Mouse (Mus musculus): Measurements from ENCODE around the gene Sik3.
"Not testable (repeated sequence)": the region's sequence is repeated elsewhere in the genome, so short reads cannot be mapped to it uniquely, and the experiment has no call there.

Sik3 gene

DNA sequence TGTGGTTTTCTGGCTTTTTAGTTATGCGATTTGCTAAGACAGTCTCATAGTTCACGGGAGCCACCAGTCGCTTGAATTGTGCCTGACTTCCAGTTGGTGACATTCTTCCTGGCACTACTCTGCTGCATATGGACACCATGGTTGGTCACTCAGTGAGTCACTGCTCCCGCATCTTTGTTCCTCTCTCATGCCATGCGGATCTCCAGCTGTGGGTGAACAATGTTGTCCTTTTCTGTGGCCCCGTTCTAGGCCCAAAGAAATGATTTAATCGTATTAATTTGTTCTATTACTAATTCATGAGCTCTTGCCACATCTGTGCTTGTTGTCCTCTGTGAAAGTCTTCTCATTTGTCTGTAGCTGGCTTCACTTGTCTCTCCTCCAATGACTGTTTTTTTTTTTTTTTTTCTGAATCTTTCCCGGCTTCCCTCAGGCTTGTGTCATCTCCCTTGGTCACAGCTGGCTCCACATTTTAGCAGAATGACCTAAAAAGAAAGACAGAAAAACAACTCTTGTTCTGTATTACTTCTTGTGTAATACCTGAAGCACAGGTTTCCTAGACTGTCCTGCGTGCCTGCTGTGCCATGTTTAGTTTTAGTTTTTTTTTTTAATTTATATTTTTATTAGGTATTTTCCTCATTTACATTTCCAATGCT lies 40.5 kb downstream of the Sik3 start:
- DNase-seq (ENCODE audit: low read depth, low spot score), result no peak

DNA sequence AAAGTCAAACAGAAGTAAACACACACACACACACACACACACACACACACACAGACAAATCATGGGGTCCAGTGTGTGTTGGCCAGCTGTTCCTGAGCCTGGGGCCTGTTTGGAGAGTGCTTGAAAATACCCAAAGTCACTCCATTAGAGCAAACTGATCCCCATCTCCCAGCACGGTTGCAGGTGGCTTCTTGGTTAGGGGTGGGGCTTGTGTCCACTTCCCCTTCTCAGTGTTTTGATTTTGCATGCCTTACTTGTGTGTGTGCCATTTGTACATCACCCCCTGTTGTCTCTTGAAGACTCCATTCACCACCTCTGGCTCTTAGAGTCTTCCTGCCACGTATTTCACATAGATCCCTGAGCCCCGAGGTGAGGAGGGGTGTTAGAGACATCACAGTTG lies 45.4 kb downstream of the Sik3 start:
- no peak for DNase-seq (ENCODE audit: low read depth, low spot score)

DNA sequence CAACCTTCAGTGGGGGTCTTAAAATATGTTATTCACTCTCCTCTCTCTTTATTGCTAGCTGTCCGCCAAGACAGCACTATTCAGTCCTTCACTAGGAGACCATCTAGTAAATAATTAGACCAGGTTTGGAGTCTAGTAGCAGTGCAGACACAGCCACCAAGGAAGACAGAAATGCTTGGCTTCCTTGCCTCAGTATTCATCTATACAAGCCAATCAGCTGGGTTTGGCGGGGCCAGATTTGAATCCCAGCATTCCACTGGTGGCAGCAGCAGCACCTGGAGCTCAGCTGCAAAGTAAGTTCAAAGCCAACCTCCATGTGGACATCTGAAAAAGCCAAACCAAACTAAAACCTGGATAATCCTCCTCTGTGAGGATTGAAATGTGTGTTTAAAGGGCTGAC lies 47.6 kb downstream of the Sik3 start:
- no peak for DNase-seq (ENCODE audit: low read depth, low spot score)

DNA sequence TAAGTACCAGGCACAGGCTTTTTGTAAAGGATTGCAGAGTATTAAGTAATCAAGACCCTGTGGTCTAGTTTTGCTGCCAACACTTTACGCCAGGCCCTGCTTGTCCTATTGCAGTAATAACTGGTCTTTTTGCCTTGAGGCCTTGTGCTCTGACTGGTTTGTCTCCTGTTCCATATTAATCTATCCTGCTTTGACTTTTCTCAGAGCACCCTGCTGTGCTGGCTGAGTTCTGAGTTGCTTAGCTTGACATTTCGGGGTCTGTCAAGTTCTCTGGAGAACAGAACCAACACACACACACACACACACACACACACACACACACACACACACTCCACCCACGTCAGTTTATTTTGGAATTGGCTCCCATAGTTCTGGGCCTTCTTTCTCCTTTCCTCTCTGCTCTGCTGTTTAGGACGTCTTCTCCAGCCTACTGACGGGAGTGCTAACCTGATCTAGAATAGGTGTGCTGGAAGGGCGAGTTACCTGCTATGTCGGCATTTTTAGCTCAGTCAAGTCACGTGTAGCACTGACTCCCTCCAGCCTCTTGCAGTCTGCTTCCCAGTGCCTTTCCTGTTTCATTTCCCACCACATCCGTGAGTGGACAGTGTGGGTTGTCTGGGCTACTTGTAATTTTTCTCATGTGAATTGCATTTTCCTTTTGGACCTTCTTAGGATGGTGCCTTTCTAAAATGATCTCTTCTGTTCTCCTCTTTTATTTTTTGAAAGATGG lies 49.2 kb downstream of the Sik3 start:
- no peak for DNase-seq (ENCODE audit: low read depth, low spot score)

DNA sequence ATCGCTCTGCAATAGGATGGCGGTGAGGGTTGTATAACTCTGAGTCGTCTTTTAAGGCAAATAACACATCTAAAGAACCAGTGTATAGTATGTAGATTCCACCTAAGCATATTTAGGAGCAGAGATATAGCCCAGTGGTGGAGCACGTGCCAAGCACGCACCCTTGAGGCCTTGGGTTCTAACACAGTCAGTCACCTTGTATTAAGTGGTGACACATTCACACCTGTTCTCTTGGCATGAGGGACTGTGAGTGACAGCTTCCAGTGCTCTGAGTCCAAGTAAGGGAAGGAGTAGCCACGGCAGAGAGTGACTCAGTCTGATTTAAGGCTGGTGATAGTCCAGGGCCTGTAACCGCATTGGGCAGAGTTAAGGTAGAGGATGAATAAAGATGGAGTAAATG lies 51.7 kb downstream of the Sik3 start:
- DNase-seq (ENCODE audit: low read depth, low spot score), result no peak

DNA sequence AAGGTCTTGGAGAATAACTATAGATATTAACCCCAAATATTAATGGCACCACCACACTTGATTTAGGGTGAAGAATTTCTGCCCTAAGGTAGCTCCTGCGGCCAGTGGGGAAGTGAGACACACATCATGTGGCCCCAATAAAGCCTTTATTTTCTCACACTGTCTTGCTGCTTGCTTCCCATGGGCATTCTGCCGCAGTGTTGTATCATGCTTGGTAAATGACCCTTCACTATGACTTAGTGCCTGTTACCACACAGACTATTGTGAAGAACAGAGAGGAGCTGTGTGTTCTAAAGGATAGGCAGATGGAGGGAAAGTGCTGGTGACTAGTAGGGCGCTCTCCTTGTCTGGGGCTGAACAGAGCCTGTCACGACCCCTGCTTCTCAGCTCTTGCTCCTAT lies 54.1 kb downstream of the Sik3 start:
- no peak for DNase-seq (ENCODE audit: low read depth, low spot score)

DNA sequence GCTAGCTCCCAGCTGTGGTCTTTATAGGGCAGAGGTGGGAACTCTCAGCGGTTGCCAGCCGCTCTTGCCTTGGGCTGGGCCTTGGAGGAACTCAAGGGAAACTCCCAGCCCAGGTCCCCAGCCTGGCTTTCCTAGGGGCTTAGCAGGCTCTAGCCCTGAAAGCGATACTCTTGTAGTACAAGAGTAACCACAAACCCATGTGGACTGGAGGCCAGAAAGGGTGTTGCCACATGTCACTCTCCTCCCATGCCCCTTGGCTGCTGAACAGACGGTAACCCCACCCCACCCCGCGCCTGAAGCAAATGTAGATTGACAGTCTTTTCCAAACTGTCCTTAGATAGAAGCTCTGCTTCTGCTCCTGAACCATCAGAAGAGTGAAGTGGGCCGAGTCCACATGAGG lies 55.1 kb downstream of the Sik3 start:
- no peak for DNase-seq (ENCODE audit: low read depth, low spot score)

DNA sequence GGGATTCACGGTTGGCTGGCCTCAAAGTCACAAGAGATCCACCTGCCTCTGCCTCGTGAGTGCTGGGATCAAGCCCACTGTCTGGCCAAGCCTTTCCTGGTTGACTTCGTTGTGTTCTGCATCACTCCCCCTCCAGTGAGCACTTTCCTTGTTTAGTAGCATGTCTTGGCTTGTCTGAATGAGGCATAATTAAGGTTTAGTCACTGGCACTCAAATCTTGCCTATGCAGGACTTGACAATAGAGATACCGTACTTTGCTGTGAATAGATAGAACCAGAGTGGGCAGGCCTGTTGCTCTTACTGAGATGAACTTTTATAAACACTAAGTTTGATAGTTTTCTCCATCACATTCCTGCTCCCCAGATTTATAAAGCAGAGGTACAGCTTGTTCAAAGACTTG lies 56.4 kb downstream of the Sik3 start:
- no peak for DNase-seq (ENCODE audit: low read depth, low spot score)

DNA sequence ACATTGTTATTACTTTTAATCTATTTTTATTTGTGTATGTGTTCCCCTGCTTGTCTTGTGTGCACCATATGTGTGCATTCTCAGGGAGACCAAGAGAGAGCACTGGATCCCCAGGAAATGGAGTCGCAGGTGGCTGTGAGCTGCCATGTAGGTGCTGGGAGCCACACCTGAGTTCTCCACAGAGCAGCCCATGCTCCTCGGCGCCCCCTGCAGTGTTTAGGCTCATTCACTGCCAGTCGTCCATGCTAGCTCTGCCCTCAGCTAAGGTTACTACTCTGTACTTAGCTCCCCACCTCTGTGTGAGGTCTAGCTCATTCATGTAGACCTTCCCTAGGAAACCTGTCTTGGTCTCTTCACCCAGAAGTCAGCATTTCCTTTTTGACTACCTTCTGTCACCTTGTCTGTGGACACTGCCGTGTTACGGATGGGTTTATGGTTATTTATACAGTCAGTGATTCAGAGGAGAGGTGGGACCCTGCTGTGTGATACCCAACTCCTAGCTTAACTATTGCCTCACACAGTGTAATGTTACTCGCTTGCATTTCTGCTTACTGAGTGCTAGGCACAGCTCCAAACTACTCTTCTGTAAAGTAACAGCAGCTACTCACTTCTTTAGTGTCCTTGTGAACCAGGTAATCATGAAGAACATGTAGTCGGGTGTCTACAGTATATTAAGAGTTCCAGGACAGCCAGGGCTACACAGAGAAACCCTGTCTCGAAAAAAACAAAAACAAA lies 59.6 kb downstream of the Sik3 start:
- no peak for DNase-seq (ENCODE audit: low read depth, low spot score)

DNA sequence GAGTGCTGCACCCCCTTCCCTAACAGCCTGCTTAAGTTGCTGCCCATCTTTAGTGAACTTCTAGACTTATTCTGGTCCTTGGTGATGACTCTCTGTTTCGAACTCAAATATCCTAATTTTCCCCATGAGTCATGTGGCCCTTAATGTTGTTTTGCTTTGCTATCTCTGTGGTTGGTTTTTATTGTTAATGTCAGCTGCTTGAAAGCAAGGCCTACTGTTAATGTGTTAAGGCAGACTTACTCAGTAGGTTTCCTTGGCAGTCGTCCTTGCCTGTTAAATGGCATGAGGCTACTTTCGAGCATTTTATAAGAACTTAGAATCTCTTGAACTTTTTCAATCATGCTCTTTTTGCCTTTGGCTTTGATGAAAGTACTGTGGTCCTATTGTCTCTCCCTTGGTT lies 60.8 kb downstream of the Sik3 start:
- no peak for DNase-seq (ENCODE audit: low read depth, low spot score)

DNA sequence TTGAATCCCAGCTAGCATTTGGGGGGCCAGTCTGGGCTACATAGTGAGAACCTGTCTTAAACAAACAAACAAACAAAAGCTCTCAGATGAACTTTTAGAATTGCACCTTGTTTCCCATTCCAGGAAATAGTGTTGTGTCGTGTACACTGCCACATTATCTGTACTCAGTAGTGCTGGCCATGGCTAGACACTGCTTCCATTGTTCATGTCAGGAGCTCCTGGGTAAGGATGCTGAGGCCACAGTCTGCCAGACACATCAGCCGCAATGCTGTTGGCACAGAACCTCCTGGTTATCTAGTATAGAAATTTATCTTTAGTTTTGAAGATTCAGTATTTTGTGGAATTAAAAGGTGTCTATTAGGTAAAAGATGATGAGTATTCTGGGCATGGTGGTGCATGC lies 63.0 kb downstream of the Sik3 start:
- no peak for DNase-seq (ENCODE audit: low read depth, low spot score)

DNA sequence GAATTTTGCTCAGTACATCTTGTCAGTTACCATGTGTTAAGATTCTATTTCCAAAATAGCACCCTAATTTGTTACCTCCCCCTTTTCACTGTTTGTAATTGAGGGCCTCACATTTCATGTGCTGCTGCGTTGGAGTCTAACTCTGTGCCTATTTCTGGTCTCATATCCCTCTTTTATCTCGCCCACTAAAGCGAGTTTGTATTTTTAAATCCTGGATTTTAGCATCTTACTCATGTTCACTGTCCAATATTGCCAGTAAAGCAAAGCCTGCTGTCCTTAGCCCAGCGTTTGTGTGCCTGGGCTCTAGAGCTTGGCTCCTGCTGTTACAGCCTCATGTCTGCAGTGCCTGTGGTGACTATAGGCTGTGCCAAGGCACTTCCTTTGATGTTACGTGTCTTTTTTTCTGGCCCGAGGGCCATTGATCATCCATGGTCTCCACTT lies 69.8 kb downstream of the Sik3 start:
- no peak for DNase-seq (ENCODE audit: low read depth, low spot score)

DNA sequence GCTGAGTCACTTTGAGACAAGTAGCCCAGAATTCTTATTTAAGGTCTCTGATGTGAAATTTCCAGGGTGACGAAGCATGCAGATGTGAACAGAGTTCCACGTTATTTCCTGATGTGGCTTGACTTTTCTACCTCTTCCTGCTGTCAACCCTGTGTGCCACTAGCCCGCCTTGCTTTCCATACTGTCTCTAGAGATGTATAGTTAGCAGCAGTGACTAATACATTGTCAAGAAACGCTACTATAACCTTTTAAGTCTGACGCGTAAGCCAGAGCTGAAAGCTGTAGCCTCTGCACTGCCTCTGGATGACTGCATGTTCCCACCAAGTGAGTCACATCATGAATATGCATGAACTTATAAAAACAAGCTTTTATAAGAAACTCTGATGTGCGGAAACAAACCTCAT lies 70.9 kb downstream of the Sik3 start:
- peak; percentile 74 for DNase-seq (ENCODE audit: low read depth, low spot score)

DNA sequence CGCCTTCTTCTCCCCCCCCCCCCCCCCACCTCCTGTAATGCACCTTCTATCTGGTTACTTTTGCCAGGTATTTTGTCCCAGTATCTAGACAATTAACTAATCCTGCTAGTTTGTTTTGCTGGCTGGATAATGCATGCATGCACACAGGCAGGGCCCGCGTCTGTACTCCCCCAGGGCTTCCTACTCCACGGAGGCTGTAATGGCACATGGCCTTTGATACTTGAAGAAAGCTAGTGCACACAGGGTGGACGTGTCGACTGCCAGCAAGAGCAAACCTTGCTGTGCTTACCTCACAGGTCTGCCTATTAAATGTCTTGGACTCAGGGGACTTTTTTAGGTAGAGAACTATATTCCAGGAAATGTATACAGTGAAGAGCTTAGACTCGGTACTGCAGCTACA lies 73.3 kb downstream of the Sik3 start:
- DNase-seq (ENCODE audit: low read depth, low spot score), result no peak

DNA sequence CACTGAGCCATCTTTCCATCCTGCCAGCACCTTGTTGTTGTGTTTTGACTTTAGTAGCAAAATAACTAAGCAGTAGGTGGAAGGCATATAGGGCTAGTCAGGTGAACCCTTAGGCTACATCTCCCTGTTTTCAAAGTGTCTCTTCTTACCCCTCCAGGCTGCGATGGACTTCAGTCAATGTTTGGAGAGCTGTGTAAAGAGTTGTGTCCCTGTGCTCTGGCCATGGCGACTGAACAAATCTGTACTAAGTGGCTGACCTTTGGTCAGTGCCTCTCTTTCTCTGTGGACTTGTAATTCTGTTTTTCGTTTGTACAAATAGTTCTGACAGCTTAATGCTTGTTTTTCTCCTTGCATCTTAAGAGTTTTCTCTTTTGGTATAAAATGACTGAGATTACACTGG lies 74.2 kb downstream of the Sik3 start:
- no peak for DNase-seq (ENCODE audit: low read depth, low spot score)

DNA sequence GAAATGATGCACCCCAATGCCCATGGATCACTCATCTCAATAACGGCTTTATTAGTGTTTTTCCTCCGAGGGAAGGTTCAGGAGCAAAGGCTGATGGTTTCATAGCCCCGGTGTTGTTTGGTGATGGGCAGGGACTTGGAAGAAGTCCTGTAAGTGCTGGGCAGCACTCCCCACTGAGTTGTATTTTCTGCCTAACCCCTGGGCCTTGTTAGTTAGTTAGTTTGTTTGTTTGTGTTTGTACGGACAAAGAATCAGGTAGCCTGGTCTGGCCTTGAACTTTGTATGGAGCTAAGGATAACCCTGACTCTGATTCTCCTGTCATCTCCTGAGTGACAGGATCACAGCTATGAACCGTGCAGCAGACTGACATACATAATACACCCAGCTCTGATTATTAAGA lies 74.8 kb downstream of the Sik3 start:
- no peak for DNase-seq (ENCODE audit: low read depth, low spot score)

DNA sequence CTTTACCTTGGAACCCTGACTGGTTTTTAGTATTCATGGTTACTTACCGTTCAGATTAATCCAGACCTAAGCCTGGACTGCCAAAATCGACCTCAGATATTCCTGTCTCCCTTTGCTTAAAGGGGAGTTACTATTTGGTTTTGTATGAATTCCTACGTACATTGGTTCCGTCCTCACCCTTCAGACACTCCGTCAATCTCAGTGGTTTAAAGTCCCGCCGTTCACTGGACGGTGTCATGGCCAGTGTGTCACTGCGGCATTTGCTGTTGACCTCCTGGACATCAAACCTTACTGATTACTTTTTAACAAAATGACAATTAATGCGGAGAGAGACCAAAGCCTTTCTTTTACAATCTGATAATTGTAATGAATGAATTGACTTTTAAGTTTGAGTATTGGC lies 76.1 kb downstream of the Sik3 start:
- DNase-seq (ENCODE audit: low read depth, low spot score), result no peak

DNA sequence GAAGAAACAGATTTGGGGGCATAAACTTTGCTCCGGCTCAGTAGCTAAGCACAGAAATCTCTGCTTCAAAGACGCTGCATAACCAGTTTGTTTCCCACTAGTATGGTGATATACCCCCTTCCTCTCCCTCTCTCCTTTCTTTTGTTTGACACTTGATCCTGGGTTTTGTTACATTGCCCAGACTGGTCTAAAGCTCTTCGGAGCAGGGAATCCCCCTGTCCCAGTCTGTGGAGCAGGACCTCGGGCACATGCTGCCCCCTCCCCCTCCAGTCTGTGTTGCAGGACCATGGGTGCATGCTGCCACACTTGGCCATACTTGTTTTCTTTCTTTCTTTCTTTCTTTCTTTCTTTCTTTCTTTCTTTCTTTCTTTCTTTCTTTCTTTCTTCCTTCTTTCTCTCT lies 77.4 kb downstream of the Sik3 start:
- DNase-seq (ENCODE audit: low read depth, low spot score), result no peak

DNA sequence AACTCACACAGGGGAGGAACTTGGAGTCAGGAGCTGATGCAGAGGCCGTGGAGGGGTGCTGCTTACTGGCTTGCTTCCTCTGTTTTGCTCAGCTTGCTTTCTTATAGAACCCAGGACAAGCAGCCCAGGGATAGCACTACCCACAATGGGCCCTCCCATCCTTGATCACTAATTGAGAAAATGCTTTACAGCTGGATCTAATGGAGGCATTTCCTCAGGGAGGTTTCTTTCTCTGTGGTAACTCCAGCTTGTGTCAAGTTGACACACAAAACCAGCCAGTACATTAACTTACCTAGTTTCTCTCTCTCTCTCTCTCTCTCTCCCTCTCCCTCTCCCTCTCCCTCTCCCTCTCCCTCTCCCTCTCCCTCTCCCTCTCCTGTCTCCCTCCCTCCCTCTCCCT lies 78.5 kb downstream of the Sik3 start:
- not testable (repeated sequence) for DNase-seq (ENCODE audit: low read depth, low spot score)

DNA sequence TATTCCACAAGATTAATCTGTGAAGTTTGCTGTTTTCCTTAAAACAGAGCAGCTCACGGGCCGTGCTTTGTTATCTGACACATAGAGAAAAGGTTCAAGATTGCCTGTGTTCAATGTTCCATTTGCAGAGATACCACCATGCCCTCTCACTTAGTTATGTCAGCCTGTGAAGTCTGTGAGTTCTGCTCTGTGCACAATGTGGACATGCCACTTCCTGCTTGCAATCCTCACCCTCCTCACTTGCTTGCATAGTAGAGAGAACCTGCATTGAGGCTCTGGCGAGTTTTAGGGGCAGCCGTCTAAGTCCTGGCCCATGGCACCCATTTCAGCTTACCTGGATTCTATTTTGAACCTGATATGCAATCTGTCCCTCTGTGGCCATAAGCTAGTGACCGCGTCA lies 80.0 kb downstream of the Sik3 start:
- DNase-seq (ENCODE audit: low read depth, low spot score), result no peak

DNA sequence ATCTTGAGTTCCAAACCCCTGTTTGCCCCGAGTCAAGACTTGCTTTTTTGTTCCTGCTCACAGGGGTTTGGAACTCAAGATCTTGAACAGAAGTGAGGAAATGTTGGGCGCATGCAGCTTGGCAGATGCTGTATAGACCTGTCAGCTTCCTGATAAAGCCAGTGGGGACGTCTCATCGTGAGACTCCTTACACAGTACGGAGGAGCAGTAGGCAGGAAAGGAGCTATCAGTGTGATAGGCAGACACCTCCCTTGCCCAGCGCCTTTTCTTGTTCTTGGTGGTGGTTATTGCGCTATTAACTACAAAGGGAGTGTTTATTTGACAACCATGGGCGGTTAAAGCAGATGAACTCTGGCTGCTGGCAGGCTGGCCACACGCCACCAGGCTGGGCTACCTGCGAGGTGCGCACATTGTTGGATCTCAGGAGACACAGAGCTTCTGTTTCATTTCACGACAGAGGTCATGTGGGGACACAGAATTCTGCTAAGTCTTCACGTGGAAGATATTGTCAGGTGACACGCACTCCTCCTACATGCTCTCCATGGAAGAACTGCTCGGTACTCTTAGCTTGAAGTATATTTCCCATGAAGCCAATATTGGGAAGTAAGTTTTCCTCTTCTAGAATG lies 85.9 kb downstream of the Sik3 start:
- no peak for DNase-seq (ENCODE audit: low read depth, low spot score)

DNA sequence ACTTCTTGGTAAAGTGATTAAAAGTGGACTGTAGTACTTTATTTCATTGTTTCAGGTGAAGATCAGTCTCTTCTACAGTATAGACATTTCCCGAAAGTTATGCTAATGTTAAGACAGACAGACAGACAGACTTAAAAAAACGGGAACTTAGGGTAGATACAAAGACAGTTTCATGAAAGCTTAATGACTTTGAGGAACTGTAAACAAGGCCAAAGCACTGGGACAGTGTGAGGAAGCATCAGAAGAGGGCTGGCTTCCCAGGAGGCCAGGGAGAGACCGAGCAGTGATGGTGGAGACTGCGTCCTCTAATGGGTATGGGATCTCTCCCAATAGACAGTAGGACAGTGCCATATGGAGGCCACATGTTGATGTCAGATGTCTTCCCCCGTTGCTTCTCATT lies 86.5 kb downstream of the Sik3 start:
- no peak for DNase-seq (ENCODE audit: low read depth, low spot score)

DNA sequence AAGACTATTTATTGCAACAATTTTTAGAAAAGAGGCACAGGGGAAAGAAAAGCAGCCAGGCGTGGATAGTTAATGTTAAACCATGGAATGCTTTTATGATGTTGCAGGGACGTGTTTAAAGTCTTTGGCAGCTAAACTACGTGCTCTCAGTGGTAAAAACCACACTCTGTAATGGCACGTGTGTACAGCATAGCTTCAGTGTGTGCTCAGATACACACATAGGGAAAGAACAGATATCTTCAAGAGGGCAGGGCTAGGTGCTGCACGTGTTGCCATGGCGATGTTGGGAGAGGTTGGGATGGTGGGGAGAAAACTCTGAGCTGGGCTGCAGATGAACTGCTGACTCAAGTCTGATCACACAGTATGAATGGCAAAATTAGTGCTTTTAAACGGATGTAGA lies 90.5 kb downstream of the Sik3 start:
- DNase-seq (ENCODE audit: low read depth, low spot score), result no peak

Data from CD4-positive helper T cell, adult 2 months (primary cell).